Mouse (Mus musculus) MEL (cell line): ENCODE results near the gene Smim24.

Experiments
- CTCF ChIP-seq, 3 experiments: IDR thresholded peaks in 2 of 3; conservative IDR thresholded peaks in 1 of 3; 2 replicates each; pipeline ENCODE4 v1.5.1; 2011 to 2012; ENCODE audit warnings: low read length in 3 of 3, low read depth in 2 of 3, mild to moderate bottlenecking in 2 of 3, improper control_type of control experiment in 1 of 3, inconsistent platforms in 1 of 3, mixed read lengths in 1 of 3, moderate library complexity in 1 of 3; ENCODE audit not compliant: control insufficient read depth in 1 of 3, insufficient read depth in 1 of 3, poor library complexity in 1 of 3, severe bottlenecking in 1 of 3
- EP300 ChIP-seq, 2 experiments: IDR thresholded peaks; 2 replicates each; pipeline ENCODE4 v1.6.1; 2011; ENCODE audit warnings: improper control_type of control experiment in 2 of 2, low read length in 2 of 2, low read depth in 1 of 2, mild to moderate bottlenecking in 1 of 2
- JUND ChIP-seq: IDR thresholded peaks from 2 replicates; pipeline ENCODE4 v1.6.1; 2011; ENCODE audit warnings: low read depth, mild to moderate bottlenecking, improper control_type of control experiment, low read length
- POLR2A ChIP-seq, 2 experiments: IDR thresholded peaks; 2 replicates each; pipeline ENCODE4 v1.6.1; 2011 to 2012; ENCODE audit warnings: low read length in 2 of 2, mild to moderate bottlenecking in 2 of 2, control low read depth in 1 of 2, improper control_type of control experiment in 1 of 2, low read depth in 1 of 2, moderate library complexity in 1 of 2; ENCODE audit not compliant: control insufficient read depth in 1 of 2, insufficient read depth in 1 of 2, poor library complexity in 1 of 2

GRCm38 (mm10) chr10:81409330-81409729, 16.5 kb downstream of the Smim24 start:
- TF ChIP-seq JUND (no peak), POLR2A (IDR thresholded peaks at IDR 0.05; ENCODE audit: control insufficient read depth in 1 of 2, insufficient read depth in 1 of 2, low read depth in 1 of 2, low read length in 2 of 2, poor library complexity in 1 of 2) (no peak), CTCF (IDR thresholded peaks at IDR 0.05 in 2 of 3, conservative IDR thresholded peaks at IDR 0.05 in 1 of 3; ENCODE audit: control insufficient read depth in 1 of 3, insufficient read depth in 1 of 3, low read depth in 2 of 3, low read length in 3 of 3, poor library complexity in 1 of 3, severe bottlenecking in 1 of 3) (no peak), EP300 (IDR thresholded peaks at IDR 0.05; ENCODE audit: low read depth in 1 of 2, low read length in 2 of 2) (no peak)
